Mouse (Mus musculus) spleen, embryonic (tissue): ENCODE results near the gene Atpaf1.

Experiments
- CTCF ChIA-PET: fragments of 350-600 bp; sonication (Branson Sonifier 250); formaldehyde crosslinking; loops from one replicate; lab custom pipeline; 2022; lab: Charles Lee

Atpaf1 gene

GRCm38 (mm10) chr4:115799981-115800380 is 15.4 kb downstream of the Atpaf1 start:
- CTCF ChIA-PET = no interaction called here

DNA sequence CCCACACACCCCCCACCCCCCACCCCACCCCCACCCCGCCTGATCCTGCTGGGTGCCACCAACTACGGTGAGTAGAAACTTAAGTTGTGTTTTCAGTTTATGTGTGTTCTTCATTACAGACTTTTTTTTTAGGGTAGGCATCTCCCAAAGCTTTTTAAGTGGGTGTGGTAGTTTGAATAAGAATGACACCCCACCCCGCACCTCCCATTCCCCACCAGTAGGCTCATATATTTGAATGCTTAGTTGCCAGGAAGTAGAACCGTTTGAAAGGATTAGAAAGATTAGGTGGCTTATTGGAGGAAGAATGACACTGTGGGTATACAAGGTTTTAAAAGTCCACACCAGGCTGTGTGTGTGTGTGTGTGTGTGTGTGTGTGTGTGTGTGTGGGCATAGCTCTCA is 27.7 kb downstream of the Atpaf1 start:
- CTCF ChIA-PET = no interaction called here

DNA sequence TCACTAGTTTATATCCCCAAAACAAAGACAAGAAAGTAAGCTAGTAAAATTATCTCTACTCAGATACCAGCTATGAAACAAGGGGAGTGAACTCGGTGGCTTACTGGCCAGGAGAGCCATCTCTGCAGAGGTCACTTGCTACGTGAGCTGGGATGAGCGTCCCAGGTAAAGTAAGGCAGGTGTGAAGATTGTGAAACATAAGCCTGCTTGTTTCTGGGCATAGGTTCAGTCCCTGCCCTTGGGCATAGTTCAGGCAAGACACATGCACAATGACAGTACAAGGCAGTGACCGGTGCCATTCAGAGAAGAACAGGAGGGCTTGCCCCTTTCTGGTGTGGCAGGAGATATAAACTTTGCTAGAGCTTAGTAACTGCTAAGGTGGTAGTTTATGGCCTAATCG is 31.0 kb downstream of the Atpaf1 start:
- CTCF ChIA-PET = no interaction called here

GRCm38 (mm10) chr4:115820199-115820598 is 35.6 kb downstream of the Atpaf1 start:
- CTCF ChIA-PET = no interaction called here

DNA sequence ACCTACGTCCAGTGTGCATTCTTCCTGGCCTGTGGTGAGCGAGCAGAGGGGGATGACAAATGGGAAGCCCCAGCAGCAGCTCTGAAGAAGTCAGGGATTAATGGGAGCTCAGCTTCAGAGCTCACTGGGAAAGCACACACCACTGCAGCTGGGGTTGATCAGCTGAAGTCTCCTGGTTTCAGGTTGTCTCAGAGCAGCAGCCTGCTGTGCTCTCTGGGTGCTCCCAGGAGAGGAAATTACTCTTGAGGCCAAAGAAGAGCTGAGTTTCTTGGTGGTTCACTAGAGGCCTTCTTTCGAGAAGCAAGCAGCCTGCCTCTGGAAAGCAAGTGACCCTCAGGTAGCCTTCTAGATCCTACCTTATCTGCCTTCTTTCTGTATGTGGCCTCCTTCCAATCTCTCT is 36.3 kb downstream of the Atpaf1 start:
- CTCF ChIA-PET = no interaction called here

DNA sequence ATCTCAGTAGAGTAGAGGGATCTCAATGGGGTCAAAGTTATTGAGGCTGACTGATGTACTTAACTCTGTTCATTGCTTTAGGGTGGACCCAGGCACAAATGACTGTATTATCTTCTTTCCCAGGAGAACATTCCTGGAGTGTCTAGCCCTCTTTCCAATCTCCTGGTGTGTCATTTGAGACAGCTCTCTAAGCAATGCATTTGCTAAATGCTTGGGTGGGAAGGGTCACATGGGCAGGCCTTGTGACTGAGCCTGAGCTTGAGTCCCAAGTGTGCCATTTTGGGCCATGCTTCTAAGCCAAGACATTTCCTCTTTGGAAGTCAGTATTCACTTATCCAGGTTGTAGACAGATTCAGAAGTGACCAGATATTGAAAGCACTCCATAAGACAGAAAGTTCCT is 36.8 kb downstream of the Atpaf1 start:
- CTCF ChIA-PET = no interaction called here

- CTCF ChIA-PET = no interaction called here
Observed at GRCm38 (mm10) chr4:115821928-115822327, 37.3 kb downstream of the Atpaf1 start.

DNA sequence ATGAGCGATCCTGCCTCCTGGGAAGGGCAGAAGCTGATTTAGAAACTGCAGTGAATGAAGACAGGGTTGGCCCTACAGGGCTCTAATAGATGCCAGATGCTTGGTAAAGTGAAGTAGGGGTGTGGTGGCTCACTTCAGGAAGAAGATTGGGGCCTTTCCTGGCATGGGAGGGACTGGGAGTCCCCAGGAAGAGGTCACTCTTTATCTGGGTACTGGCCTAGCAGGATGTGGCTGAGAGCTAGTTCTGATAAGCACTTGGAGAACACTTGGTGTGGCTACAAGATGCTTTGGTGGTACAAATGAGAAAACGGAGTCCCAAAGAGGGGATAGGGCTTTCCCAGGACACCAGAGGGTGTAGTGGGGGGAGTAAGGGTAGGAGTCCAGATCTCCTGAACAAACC is 39.6 kb downstream of the Atpaf1 start:
- CTCF ChIA-PET = no interaction called here

- CTCF ChIA-PET = no interaction called here
Observed at GRCm38 (mm10) chr4:115825271-115825670, 40.7 kb downstream of the Atpaf1 start.

- CTCF ChIA-PET = no interaction called here
Observed at GRCm38 (mm10) chr4:115827066-115827465, 42.5 kb downstream of the Atpaf1 start.

- CTCF ChIA-PET = no interaction called here
Observed at GRCm38 (mm10) chr4:115827535-115827887, 42.9 kb downstream of the Atpaf1 start.

GRCm38 (mm10) chr4:115827888-115828571 is 43.4 kb downstream of the Atpaf1 start, which contains the start of gene Mob3c:
Gene Mob3c, plus strand, starts transcription at chr4:115828092.
- CTCF ChIA-PET = interaction anchor here (0.9 to 1.5 kb wide), 2 partner anchors 9 to 12 kb away, joined by 3 read pairs; no protein-coding TSS in a partner anchor

GRCm38 (mm10) chr4:115828572-115828902 is 43.9 kb downstream of the Atpaf1 start:
- CTCF ChIA-PET = interaction anchor here (0.9 to 1.5 kb wide), 2 partner anchors 10 to 11 kb away, joined by 3 read pairs; no protein-coding TSS in a partner anchor

- CTCF ChIA-PET = interaction anchor here (1.5 kb wide), 1 partner anchor 9 kb away, joined by 4 read pairs; the partner anchor contains the start of gene Mknk1
Observed at GRCm38 (mm10) chr4:115830491-115830890, 45.9 kb downstream of the Atpaf1 start.

DNA sequence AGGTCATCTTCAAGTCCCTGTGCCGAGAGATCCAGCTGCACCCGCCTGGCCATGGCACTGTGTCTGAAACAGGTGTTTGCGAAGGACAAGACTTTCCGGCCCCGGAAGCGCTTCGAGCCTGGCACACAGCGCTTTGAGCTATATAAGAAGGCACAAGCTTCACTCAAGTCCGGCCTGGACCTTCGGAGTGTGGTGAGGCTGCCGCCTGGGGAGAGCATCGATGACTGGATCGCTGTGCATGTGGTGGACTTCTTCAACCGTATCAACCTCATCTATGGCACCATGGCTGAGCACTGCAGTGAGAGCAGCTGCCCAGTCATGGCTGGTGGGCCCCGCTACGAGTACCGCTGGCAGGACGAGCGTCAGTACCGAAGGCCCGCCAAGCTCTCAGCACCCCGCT is 46.6 kb downstream of the Atpaf1 start:
- CTCF ChIA-PET = no interaction called here

DNA sequence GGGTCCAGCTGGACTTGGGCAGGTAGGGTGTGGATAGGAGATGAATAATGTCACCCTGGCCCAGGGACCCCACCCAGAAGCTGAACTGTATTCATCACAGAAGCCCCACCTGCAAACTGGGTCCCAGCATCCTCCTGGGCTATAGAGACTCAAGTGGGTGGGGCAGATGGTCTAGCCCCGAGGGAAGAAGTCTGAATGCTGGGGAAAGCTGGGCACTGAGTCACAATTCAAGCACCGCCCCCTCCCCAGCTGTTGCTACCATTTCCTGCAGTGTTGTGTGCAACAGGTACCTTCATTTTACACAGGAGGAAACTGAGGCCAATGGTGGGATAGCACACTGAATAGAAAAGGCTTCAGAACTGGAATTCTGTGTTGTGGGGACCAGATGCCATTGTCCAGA is 47.4 kb downstream of the Atpaf1 start:
- CTCF ChIA-PET = no interaction called here

DNA sequence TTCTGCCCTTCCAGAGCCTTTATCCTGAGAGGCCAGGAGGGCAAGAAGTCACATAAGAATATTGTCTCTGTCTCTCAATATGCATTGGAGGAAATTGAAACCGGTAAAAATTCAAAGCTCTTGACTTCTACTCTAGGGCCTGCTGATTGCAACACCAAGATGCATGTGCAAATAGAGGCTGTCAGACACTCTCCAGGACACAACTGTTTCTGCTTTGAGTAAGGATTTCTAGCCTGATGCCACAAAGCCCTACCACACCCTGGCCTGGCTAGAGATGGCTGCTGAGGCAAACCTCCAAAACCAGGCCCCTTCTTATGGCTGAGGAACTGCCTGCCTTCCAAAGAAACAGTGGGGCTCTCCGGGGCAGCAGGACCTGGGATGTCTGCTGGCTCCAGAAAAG is 51.0 kb downstream of the Atpaf1 start:
- CTCF ChIA-PET = no interaction called here

DNA sequence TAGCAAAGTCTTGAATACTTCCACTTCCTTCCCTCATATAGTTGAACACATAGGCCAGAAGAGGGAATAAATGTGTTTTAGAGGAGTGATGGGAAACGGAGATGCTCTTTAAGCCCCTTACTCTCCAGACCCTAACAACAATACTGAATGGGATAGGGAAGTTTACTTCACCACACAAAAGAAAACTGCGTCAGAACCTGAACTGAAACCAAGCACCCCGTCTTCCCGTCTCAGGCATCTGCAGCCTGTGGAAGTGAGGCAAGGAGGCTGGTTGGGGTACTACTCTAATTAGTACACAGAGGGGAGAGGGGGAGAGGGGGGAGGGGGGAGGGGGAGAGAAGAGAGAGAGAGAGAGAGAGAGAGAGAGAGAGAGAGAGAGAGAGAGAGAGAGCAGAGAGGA is 53.6 kb downstream of the Atpaf1 start:
- CTCF ChIA-PET = interaction anchor here (0.5 to 0.6 kb wide), 2 partner anchors 101 to 219 kb away, joined by 3 to 6 read pairs; partner anchors contain the start of gene Efcab14

DNA sequence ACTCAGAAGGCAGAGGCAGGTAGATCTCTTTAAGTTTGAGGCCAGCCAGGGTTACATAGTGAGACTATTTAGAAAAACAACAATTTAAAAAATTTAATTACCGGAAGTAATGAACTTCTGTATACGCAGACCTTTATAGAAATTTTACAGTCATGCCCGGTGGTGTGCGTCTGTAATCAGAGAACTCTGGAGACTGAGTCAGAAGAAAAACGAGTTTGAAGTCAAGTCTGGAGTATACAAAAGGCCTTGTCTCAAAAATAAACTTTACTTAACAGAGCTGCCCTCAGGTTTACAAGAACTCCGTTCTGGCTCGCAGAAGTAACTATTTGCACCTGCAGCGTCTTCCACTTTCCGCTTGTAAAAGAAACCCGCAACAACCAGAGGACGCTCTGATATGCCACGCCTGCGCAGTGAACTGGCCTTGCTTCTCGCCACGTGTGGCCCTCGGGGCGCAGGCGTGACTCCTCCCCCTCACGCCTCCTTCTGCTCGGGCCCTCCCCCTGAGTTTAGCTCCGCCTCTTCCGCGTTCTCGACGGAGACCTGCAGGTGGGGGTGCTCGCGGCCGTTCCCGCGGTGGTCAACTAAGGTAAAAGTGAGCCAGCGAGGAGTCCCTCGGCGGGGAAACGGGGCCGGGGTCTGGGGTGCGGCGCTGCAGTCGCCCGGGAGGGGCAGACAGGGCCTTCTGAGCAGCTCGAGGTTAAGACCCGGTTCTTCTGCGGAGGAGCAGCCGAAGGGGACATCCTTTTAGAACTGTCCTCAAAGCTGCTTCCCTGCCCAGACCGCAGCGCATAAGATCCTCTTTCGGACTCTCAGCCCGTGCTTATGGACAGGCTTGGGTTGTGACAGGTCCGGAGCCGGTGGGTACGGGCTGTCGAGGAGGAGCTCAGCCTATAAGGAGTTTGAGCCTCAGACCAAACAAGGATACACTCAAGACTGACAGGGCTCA is 54.4 kb downstream of the Atpaf1 start, which contains the start of gene Mknk1:
Mknk1 (plus strand) TSS at position 503 of the 946 bp plus-strand sequence.
- CTCF ChIA-PET = interaction anchor here (0.6 to 1.7 kb wide), 4 partner anchors 8 to 102 kb away, joined by 3 to 6 read pairs (median 4); partner anchors contain the start of genes Efcab14 and Mob3c

DNA sequence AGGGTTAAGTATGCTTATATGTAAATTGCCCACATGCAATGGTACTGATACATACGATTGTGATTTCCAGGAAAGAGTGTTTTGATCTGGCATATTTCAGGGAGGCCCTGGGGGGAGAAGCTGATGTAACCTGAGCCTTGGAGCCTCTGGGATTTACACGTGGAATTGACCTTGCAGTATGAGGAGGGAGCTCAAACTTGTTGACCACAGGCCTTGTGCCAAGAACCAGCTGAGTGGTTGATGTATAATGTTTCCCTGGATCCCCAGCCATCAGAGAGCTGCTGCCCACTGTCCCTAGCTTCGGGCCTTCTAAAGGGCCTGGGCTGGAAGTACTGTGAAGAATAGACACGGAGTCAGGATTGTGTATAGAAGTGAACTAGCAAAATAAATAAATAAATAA is 55.3 kb downstream of the Atpaf1 start:
- CTCF ChIA-PET = interaction anchor here (1.0 to 1.7 kb wide), 2 partner anchors 10 to 12 kb away, joined by 3 to 4 read pairs; partner anchors contain the start of gene Mob3c

- CTCF ChIA-PET = no interaction called here
Observed at GRCm38 (mm10) chr4:115840842-115841241, 56.2 kb downstream of the Atpaf1 start.

DNA sequence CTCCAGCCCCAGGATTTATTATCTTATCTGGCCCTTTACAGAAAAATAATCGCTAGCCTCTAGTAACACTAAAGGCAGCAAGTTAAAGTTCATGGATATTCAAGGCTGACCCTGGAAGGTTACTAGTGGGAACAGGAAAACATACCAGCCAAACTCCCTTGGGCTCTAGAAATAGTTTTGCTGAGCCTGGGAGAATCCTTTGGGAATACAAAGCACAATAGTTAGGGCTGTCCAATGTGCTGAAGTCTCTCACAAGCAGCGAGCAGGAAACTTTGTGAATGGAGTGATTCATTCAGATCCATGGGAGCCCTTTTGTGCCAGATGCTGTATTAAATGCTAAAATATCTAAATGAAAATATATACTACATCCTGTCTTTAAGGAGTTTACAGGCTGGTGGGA is 62.0 kb downstream of the Atpaf1 start:
- CTCF ChIA-PET = interaction anchor here (1.3 kb wide), 1 partner anchor 8 kb away, joined by 3 read pairs; the partner anchor contains the start of gene Mknk1
